Mouse (Mus musculus) heart, embryonic 16.5 days (tissue): ENCODE data around the gene Vps13c. TPM values are rescaled to one million over a fixed set of nuclear protein-coding genes. Genes with fewer than 3 reads are reported as not detected.
A peak's percentile ranks its signal among the peaks of the same experiment; 100 is the strongest.

Experiments used
- ATAC-seq: fragments of 200-750 bp; cut with Nextera tagmentation; replicated peaks from 2 replicates; pipeline ENCODE4 v1.8.0; 2017; ENCODE audit warnings: moderate number of reproducible peaks; ENCODE audit not compliant: insufficient read depth, low FRiP score; ENCODE audit errors: extremely low read depth
- H3K27ac ChIP-seq: fragments of 300-500 bp; sonication (generic); 2 replicates; pipeline ENCODE4 v1.5.1; 2014; ENCODE audit warnings: mild to moderate bottlenecking, low read length, control low read depth, moderate library complexity
- H3K27me3 ChIP-seq: fragments of 300-500 bp; sonication (generic); 2 replicates; pipeline ENCODE4 v1.6.1; 2014; ENCODE audit warnings: low read length, mixed read lengths; ENCODE audit not compliant: control insufficient read depth, insufficient read depth
- H3K36me3 ChIP-seq: fragments of 300-500 bp; sonication (generic); 2 replicates; pipeline ENCODE4 v1.6.1; 2014; ENCODE audit not compliant: control insufficient read depth, insufficient read depth
- H3K4me1 ChIP-seq: fragments of 300-500 bp; sonication (generic); 2 replicates; pipeline ENCODE4 v1.6.1; 2014; ENCODE audit warnings: low read length, mixed read lengths; ENCODE audit not compliant: control insufficient read depth, insufficient read depth
- H3K4me2 ChIP-seq: fragments of 300-500 bp; sonication (generic); 2 replicates; pipeline ENCODE4 v1.6.1; 2014; ENCODE audit warnings: low read depth, mild to moderate bottlenecking, control low read depth, low read length
- H3K4me3 ChIP-seq: fragments of 300-500 bp; sonication (generic); 2 replicates; pipeline ENCODE4 v1.5.1; 2014; ENCODE audit warnings: mild to moderate bottlenecking, control low read depth, low read length
- H3K9ac ChIP-seq: fragments of 300-500 bp; sonication (generic); 2 replicates; pipeline ENCODE4 v1.6.1; 2014; ENCODE audit warnings: low read length, control low read depth
- H3K9me3 ChIP-seq: fragments of 300-500 bp; sonication (generic); replicated peaks from 2 replicates; pipeline ENCODE4 v1.6.1; 2016; ENCODE audit warnings: low read length; ENCODE audit not compliant: control insufficient read depth
- WGBS: fragments of 180-500 bp; shearing (Covaris S2); extraction: QIAGEN DNeasy Blood & Tissue Kit; methylation state at CpG from one replicate; pipeline ENCODE4 v1.1.7; 2014; 5-methylcytosine and 5-hydroxymethylcytosine counted together
- polyA plus RNA-seq: library from polyadenylated mRNA; unstranded; fragments of >200 nt; fragmentation: Nextera tagmentation; extraction: Ambion mirVana; gene quantifications from 2 replicates; pipeline ENCODE4 v1.2.1, GENCODE M21; 2015

Gene Vps13c
- polyA plus RNA-seq, 1 experiment from 2014 or later, result 3.8 TPM

DNA sequence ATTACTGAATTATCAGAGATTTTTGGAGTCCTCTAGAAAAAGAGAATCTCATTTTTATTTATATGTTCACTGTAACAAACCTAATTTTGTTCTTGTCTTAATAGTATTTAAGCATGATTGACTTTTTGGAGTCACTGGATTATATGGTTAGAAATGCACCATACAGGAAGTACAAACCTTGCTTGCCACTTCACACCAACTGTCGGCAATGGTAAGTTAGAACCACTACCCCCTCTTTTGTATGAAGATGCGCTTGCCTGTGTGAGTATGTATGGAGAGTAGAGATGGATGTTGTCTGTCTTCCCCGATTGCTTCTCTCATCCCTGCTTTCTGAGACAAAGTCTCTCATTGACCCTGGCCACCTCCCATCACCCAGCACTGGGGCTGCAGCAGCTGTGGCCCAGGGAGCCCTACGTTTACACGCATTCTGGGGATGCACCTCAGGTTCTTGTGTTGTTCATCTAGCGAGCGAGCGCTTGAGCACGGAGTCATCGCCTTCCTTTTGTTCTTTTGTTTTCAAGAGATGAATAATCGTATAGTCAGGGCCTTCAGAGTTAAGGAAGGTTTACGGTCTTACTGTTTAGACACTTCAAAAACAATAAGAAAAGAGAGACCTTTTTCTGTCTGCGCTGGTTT lies 43.3 kb downstream of the Vps13c start:
- Histone ChIP-seq H3K27ac (peak overlapping the region; percentile 42), H3K4me2 (no peak overlapping the region), H3K9me3 (no peaks in the 10 kb centered on the region), H3K9ac (no peak overlapping the region), H3K27me3 (no peaks in the 10 kb centered on the region), H3K4me1 (peaks cover 7% of the 10 kb centered on the region; the same call in 1 of the 2 replicates), H3K4me3 (no peak overlapping the region), H3K36me3 (peaks cover 12% of the 10 kb centered on the region)
- 87% methylated on average over 13 of the region's 13 CpGs for WGBS
- no peak for ATAC-seq

DNA sequence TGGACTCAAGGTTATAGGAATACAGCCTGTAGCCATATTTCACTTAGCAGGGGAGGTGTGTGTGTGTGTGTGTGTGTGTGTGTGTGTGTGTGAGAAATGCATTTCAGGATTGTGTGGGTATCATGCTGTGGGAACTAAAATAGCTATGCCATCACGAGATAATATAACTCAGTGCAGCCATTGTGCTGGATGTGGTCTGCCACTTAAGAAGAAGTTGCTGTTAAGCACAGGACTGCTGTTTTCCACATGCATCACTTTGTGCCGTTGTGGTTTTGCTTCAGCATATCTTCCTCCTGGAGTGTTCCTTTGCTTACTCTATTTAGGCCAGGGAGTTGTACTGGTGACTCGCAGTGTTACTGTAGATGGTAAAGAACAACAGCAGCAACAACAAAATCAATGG lies 43.9 kb downstream of the Vps13c start:
- Histone ChIP-seq H3K4me3 (no peak overlapping the region), H3K9me3 (no peaks in the 10 kb centered on the region), H3K4me2 (no peak overlapping the region), H3K4me1 (peaks cover 7% of the 10 kb centered on the region; the same call in 1 of the 2 replicates), H3K9ac (no peak overlapping the region), H3K27me3 (no peaks in the 10 kb centered on the region), H3K27ac (peak overlapping the region; percentile 42), H3K36me3 (peaks cover 9% of the 10 kb centered on the region)
- ATAC-seq, result no peak; the same call in 1 of the 2 replicates
- 41% methylated on average over 3 of the region's 3 CpGs for WGBS

DNA sequence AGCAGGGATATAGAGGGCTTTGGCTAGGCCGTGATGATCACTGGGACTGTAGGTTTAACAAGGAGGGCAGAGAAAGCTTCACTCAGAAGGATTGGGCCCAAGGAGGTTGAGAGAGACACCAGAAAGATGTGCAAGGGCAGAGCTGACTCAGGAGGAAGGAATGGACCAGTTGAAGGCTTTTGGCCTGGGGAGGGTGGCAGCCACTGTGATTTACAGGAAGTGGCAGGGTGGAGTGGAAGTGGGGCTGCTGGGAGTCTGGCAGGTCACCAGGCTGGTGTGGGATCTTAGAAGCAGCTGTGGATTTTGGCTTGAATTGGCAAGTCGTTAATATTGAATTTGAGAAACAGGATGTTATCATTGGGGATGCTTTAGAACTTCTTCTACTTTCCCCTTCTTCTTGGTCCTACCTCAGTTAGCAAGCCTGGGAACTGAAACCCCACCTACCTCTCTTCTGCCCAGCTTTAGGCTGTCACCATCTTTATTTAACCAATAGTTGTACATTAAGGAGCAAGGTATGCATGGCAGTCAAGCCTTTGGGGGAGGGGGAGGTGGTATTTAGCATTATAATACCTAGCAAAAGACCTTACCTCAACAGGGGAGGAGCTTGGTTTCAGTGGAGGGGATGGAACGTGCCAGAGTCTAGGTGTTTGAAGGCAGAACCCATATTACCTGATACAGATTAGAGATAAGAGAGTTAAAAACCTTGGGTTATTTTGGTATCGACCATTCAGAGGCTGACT lies 47.0 kb downstream of the Vps13c start:
- H3K9me3 ChIP-seq, result no peaks in the 10 kb centered on the region
- no peak overlapping the region for H3K4me2 ChIP-seq
- 73% methylated on average over 4 of the region's 4 CpGs for WGBS
- H3K27me3 ChIP-seq, result no peaks in the 10 kb centered on the region
- H3K4me3 ChIP-seq, result no peak overlapping the region
- no peak overlapping the region for H3K9ac ChIP-seq
- no peak for ATAC-seq
- no peak overlapping the region for H3K27ac ChIP-seq
- peaks cover 7% of the 10 kb centered on the region for H3K36me3 ChIP-seq
- peaks cover 7% of the 10 kb centered on the region; the same call in 1 of the 2 replicates for H3K4me1 ChIP-seq

DNA sequence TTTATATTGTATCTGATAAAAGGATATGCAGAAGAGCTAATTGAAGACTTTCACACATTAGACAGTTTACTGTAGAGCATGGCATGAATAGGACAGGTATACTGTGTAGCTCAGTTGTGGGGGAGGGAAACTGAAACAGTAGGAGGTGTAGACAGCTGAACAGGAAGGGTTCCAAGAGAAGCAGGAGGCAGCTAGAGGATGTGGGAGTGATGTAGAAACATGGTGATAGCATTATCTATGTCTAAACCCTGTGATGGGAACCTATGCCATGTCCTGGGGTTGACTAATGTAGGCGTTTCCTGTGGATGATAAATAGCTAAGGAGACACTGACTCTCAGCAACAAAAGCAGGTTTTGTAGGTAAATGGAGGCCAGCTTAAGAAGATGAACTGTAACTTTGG lies 53.3 kb downstream of the Vps13c start:
- Histone ChIP-seq H3K4me1 (no peaks in the 10 kb centered on the region), H3K9me3 (no peaks in the 10 kb centered on the region), H3K4me3 (no peak overlapping the region), H3K27ac (no peak overlapping the region), H3K36me3 (peaks cover 21% of the 10 kb centered on the region), H3K4me2 (no peak overlapping the region), H3K27me3 (no peaks in the 10 kb centered on the region), H3K9ac (no peak overlapping the region)
- 53% methylated on average over 1 of the region's 1 CpGs for WGBS
- ATAC-seq, result no peak

DNA sequence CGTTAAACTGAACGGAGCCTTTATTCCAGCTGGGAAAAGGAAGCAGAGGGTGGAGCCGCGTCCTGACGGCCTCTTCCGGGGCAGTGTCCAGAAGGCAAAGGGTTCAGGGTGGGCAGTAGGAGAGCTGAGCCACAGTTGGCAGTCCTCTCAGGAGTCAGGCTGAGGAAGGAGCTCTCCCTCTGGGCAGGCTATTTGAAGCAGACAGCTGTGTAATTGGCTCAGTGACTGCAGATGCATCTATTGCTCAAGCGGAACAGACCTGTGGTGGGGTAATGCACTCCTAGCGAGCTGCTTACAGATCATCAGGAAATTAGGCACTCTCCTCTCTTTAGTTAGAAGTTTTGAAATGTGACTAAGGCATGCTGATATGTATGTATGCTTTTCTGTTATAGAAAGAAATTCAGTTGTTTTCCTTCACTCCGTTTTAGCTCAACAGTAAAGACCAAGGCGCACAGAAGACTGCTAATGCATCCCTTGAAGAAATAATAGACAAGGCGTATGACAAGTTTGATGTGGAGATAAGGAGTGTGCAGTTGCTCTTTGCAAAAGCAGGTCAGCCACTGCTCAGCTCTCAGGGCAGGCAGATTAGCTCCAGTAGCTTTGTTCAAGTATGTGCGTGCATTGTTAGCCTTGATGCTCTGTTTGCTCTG lies 56.6 kb downstream of the Vps13c start:
- Histone ChIP-seq H3K4me3 (no peak overlapping the region), H3K27me3 (no peaks in the 10 kb centered on the region), H3K9me3 (no peaks in the 10 kb centered on the region), H3K9ac (no peak overlapping the region), H3K4me2 (no peak overlapping the region), H3K27ac (no peak overlapping the region), H3K36me3 (peaks cover 28% of the 10 kb centered on the region; the same call in 1 of the 2 replicates), H3K4me1 (no peaks in the 10 kb centered on the region)
- WGBS, result 79% methylated on average over 12 of the region's 12 CpGs
- no peak for ATAC-seq

DNA sequence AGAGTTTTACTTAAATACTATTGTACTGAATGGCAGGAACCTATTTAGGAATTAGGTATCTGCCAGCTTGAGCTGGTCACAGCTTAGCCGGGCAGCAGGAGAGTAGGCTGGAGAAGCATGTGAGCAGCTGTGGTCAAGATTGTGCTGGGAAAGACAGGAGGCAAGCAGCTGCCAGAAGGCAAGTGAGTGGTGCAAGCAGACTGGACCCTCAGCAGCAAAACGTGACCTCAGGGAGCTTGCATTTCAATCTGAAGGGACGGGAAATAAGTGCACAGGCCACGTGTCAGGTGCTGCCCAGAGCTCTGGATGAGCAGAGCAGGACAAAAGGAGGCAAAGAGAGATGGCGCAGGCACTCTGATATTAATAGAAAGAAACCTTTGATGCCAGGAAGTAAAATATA lies 60.2 kb downstream of the Vps13c start:
- ATAC-seq, result no peak
- H3K27me3 ChIP-seq, result no peaks in the 10 kb centered on the region
- H3K36me3 ChIP-seq, result peaks cover 19% of the 10 kb centered on the region
- H3K4me2 ChIP-seq, result no peak overlapping the region
- H3K9me3 ChIP-seq, result no peaks in the 10 kb centered on the region
- H3K9ac ChIP-seq, result no peak overlapping the region
- H3K4me3 ChIP-seq, result no peak overlapping the region
- H3K4me1 ChIP-seq, result peaks cover 4% of the 10 kb centered on the region; the same call in 1 of the 2 replicates
- no peak overlapping the region for H3K27ac ChIP-seq
- WGBS, result 63% methylated on average over 5 of the region's 5 CpGs

DNA sequence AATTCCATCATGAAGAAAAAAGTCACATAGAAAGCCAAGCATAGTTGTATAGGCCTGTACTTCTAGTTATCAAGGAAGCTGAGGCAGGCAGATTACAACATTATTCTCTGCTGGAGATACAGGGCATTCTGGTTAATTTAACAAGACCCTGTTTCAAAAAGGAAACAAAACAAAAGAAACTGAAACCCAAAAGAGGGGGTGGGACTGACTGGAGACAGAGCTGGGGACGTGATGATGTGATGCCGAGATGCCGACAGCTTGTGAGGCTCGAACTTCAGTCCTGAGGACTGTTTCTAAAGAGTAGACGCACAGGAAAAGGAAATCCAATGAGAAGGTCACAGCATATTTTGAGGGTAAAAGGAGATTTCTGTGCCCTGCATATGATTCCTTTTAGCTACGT lies 64.2 kb downstream of the Vps13c start:
- no peak overlapping the region for H3K27ac ChIP-seq
- no peaks in the 10 kb centered on the region for H3K9me3 ChIP-seq
- no peak overlapping the region for H3K9ac ChIP-seq
- H3K36me3 ChIP-seq, result peaks cover 39% of the 10 kb centered on the region
- no peak for ATAC-seq
- 60% methylated on average over 6 of the region's 6 CpGs for WGBS
- no peaks in the 10 kb centered on the region for H3K27me3 ChIP-seq
- no peak overlapping the region for H3K4me3 ChIP-seq
- no peak overlapping the region for H3K4me2 ChIP-seq
- H3K4me1 ChIP-seq, result peaks cover 4% of the 10 kb centered on the region; the same call in 1 of the 2 replicates

DNA sequence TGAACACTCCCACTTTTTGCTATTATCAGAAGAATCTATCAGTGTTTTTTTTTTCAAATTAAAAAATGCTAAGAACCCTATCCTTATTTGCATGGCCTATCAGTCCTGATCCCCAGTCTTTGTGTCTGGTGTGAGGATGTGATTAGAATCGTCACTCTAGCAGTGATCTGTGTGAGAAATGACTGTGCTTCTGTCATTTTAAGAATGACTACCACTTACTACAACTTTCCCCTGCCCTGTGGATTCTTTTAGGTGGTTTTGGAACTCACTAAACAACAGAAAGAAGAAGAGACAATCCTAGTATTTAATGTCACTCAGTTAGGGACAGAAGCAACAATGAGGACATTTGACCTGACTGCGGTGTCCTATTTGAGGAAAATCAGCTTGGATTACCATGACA lies 65.3 kb downstream of the Vps13c start:
- Histone ChIP-seq H3K36me3 (peaks cover 48% of the 10 kb centered on the region), H3K27me3 (no peaks in the 10 kb centered on the region), H3K4me1 (peaks cover 4% of the 10 kb centered on the region; the same call in 1 of the 2 replicates), H3K4me3 (no peak overlapping the region), H3K27ac (no peak overlapping the region), H3K4me2 (no peak overlapping the region), H3K9me3 (no peaks in the 10 kb centered on the region), H3K9ac (no peak overlapping the region)
- no peak for ATAC-seq
- 81% methylated on average over 2 of the region's 2 CpGs for WGBS

DNA sequence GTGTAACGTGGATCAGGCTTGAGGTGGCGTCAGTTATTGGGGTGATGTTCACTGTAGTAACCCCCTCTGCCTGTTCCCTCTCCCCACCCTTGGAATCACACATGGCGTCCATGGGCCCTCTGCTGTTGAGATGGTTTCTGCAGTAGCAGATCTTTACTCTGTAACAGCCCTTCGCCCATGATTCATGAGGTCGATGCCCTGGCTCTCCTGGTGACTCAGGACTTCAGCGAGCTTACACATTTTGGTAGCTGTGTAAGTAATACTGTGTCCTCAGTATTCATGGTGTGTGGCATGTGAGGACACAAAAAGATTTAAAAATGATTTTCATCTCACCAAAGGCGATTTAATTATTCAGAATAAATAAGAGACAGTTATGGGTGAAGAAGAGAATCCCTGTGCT lies 74.5 kb downstream of the Vps13c start:
- Histone ChIP-seq H3K9ac (no peak overlapping the region), H3K4me1 (no peaks in the 10 kb centered on the region), H3K4me2 (no peak overlapping the region), H3K9me3 (no peaks in the 10 kb centered on the region), H3K4me3 (no peak overlapping the region), H3K27ac (no peak overlapping the region), H3K36me3 (peaks cover 41% of the 10 kb centered on the region), H3K27me3 (no peaks in the 10 kb centered on the region)
- no peak for ATAC-seq
- WGBS, result 86% methylated on average over 7 of the region's 7 CpGs
